Mouse (Mus musculus) lung, postnatal 14 days (tissue): ENCODE measurements around the gene Ankrd24.
A peak's percentile ranks its signal among the peaks of the same experiment; 100 is the strongest.
"Not testable (repeated sequence)": the region's sequence is repeated elsewhere in the genome, so short reads cannot be mapped to it uniquely, and the experiment has no call there.

ENCODE experiments used
- DNase-seq: peaks from one replicate; pipeline ENCODE4 v3.0.0; 2021

The Ankrd24 gene

DNA sequence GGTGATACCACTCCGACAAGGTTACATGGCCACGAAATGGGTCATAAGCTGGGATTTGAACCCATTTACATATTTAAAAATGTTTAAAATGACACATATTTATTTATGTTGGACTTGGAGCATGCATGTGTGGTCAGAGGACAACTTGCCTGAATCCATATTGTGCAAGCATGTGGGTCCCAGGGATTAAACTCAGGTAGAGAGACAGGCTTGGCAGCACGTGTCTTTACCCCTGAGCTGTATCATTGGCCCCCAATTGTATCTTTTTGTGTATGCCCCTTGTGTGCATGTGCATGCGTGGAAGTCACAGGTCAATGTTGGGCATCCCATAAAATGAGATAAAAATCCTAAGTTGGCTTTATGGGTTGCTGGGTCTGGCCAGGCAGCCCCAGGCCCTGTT, 17.1 kb downstream of the Ankrd24 start:
- DNase-seq: no peak

DNA sequence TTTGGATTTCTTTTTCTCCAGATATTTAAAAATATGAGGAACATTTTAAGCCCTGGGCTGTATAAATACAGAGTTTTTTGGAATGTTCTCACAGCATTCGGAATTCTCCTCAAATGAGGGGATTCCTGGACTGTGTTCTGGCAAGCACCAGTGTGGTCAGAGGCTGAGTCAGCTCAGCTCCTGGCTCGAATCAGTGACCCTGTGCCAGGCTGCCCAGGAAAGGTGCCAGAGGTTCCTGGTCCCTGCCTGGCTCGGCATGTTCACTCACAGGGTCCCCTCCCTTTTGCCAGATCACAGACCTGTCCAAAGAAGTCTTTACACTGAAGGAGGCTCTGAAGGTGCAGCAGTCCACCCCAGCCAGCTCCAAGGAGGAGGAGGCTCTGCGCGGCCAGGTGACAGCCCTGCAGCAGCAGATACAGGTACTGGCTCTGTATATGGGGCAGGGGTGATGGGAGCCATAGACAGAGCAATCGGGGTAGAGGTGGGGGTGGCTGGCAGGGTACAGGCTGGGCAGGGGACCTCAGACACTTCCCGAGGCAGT, 17.7 kb downstream of the Ankrd24 start:
- no peak for DNase-seq

DNA sequence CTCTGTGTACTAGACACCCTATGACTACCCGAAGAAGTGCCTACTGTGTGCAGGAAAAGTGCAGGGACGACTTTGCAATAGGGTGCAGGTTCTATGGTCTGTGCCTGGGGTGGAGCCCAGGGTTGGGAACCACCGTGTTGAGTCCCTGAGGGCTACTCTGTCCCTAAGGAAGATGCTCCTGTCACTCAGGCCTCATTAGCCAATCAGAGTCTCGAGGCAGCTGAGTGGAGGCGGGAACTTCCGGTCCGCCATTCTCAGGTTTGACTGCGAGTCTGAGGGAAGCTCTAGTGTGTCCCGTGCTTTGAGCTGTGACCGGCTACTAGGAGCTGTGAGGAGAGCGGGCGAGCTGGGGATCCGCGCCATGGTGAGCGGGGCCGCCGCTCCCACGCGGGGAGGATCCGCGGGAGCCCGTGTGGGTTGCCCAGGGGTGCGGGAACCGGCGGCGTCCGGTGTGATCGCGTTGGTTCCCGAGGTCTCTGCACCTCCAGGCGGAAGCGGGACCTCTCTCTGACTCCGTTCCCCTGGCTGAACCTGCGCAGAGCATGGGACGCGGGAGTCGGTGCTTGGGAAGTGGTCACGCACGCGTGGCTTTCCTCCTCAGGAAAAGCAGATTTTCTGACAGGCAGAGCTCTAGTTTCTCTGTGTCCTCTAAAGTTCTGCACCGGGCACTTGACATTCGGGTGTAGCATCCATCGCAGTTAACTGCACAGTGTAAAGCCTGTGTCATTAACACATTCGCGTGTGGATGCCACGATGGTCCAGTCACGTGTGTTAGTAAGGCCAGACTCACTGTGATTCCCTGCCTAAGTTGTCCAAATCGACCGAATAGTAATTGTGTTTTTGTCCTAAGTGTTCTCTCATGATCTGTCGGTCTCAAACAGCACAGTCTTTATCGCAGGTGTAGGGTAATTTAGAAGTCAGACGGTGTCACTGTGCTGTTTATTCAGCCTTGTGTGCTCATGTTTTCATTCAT, 20.7 kb downstream of the Ankrd24 start, which contains the start of gene Gm10778:
Gene Gm10778 (plus strand): TSS at position 257 of the 973 bp plus-strand sequence.
- peak; percentile 90 for DNase-seq

DNA sequence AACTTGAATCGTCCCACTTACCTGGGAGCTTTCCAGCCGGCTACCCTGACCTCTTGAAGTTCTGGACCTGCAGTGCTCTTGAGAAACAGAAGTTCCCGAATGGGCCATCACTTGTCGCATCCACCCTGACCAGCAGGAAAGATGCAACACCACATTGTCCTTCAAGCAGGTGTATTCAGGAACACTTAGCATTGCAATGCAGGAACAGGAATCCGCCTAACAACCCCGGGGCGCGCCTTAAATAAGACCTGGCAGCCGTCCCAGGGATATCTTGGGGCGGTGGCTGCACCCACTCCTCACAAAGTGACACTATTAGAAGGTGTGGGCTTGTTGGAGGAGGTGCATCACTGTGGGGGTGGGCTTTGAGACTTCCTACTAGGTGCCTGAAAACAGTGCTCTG, 26.8 kb downstream of the Ankrd24 start:
- DNase-seq: no peak

DNA sequence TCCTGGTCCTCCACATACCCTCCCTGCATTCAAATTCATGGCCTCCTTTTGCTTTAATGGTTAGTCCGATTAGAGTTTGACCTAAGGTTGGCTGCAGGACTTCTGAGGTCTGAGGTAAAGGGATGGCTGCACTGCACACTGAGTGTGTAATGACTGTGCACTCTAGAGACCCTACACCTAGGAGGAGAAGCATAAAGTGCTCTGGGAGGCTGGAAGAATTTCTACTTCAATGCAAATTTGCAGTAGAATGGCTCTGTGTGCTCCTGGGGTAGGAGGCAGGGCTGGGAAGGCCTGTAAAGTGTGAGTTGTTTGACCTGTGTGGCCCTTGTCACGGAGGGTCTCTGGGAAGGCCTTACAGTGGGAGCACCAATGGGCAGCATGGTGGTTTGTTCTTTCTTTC, 27.8 kb downstream of the Ankrd24 start:
- no peak for DNase-seq

DNA sequence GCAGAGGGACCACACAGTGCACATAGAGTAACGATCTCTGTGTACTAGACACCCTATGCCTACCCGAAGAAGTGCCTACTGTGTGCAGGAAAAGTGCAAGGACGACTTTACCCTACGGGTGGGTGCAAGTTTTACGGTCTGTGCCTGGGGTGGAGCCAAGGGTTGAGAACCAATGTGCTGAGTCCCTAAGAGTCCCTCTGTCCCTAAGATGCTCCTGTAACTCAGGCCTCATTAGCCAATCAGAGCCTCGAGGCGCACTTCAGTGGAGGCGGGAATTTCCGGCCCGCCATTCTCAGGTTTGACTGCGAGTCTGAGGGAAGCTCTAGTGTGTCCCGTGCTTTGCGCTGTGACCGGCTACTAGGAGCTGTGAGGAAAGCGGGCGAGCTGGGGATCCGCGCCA, 58.8 kb downstream of the Ankrd24 start:
- not testable (repeated sequence) for DNase-seq
